ENCODE assay signal across 8 mouse cellular contexts in the genomic region with DNA sequence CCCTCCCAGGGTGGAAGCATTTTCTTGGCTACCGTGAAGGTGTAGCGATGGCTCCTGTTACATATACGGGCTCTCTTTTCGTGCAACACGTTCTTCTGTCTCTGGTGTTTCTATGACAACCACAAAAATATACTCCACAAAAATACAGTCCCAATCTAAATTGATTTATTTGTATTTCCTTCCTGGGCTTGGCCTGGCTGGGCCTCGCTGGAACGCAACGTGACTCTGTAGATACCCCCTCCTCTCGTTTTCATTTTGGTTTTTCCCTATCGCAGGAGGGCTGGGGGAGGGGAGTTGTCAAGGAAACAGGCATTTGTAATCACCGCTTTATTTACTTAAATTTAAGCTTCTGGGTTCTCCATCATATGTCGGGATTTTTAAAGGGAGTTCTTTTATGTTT. TPM values are rescaled to one million over a fixed set of nuclear protein-coding genes. Genes with fewer than 3 reads are reported as not detected.
DNase-seq lines count a peak whose midpoint lies in the region; ATAC-seq and TF ChIP-seq lines count a peak whose summit lies in the region.

No protein-coding gene starts in this region.

- H3K4me2 ChIP-seq in forebrain, postnatal 0 days (ENCODE audit: low read depth), result peak overlapping the region; percentile 97
- H3K4me2 ChIP-seq in intestine, embryonic 16.5 days (ENCODE audit: low read depth, low read length), result peak overlapping the region; percentile 98
- H3K4me2 ChIP-seq in limb, embryonic 11.5 days (ENCODE audit: low read depth, severe bottlenecking), result peak overlapping the region; percentile 74
- peak overlapping the region; percentile 92 for H3K4me2 ChIP-seq in midbrain, embryonic 16.5 days (ENCODE audit: low read length)

- H3K36me3 ChIP-seq in forebrain, postnatal 0 days (ENCODE audit: insufficient read depth), result peaks cover 5% of the 10 kb centered on the region; the same call in 1 of the 2 replicates
- no peaks in the 10 kb centered on the region; the same call in 1 of the 2 replicates for H3K36me3 ChIP-seq in intestine, embryonic 16.5 days (ENCODE audit: control insufficient read depth, insufficient read depth, low read length)
- peaks cover 5% of the 10 kb centered on the region; the same call in 1 of the 2 replicates for H3K36me3 ChIP-seq in limb, embryonic 11.5 days (ENCODE audit: control insufficient read depth, insufficient read depth, low read length)
- peaks cover 5% of the 10 kb centered on the region for H3K36me3 ChIP-seq in midbrain, embryonic 16.5 days (ENCODE audit: control insufficient read depth, insufficient read depth, low read length)
- no peaks in the 10 kb centered on the region for H3K36me3 ChIP-seq in thymus, adult 2 months (ENCODE audit: control insufficient read depth, insufficient read depth, low read length)

- peak overlapping the region; percentile 94 for H3K27ac ChIP-seq in forebrain, postnatal 0 days (ENCODE audit: low read depth, low read length)
- H3K27ac ChIP-seq in intestine, embryonic 16.5 days (ENCODE audit: low read length), result peak overlapping the region; percentile 61
- peak overlapping the region; percentile 90 for H3K27ac ChIP-seq in limb, embryonic 11.5 days (replicated peaks; ENCODE audit: low read depth, low read length)
- peak overlapping the region; percentile 94 for H3K27ac ChIP-seq in midbrain, embryonic 16.5 days (ENCODE audit: low read length)
- peak overlapping the region; percentile 51; the same call in 1 of the 2 replicates for H3K27ac ChIP-seq in thymus, adult 2 months (ENCODE audit: control insufficient read depth, insufficient read depth, low read length)

- peak; percentile 76 for ATAC-seq in forebrain, postnatal 0 days
- no peak for ATAC-seq in intestine, embryonic 16.5 days
- peak; percentile 28; the same call in 1 of the 2 replicates for ATAC-seq in limb, embryonic 11.5 days (ENCODE audit: insufficient number of reproducible peaks, low FRiP score, low TSS enrichment, low read depth)
- ATAC-seq in midbrain, embryonic 16.5 days, result peak; percentile 77

- 1% methylated on average over 12 of the region's 12 CpGs for WGBS in forebrain, postnatal 0 days
- 2% methylated on average over 12 of the region's 12 CpGs for WGBS in intestine, embryonic 16.5 days
- WGBS in limb, embryonic 11.5 days, result under 1% methylated on average over 12 of the region's 12 CpGs
- WGBS in midbrain, embryonic 16.5 days, result under 1% methylated on average over 12 of the region's 12 CpGs
- 3% methylated on average over 12 of the region's 12 CpGs for WGBS in thymus, adult 2 months

- H3K4me3 ChIP-seq in forebrain, postnatal 0 days (ENCODE audit: low read depth, low read length), result peak overlapping the region; percentile 63
- peak overlapping the region; percentile 53 for H3K4me3 ChIP-seq in intestine, embryonic 16.5 days (ENCODE audit: low read length)
- peak overlapping the region; percentile 50 for H3K4me3 ChIP-seq in limb, embryonic 11.5 days (ENCODE audit: low read depth, low read length)
- H3K4me3 ChIP-seq in midbrain, embryonic 16.5 days (ENCODE audit: low read depth, low read length), result peak overlapping the region; percentile 70
- peak overlapping the region; percentile 60 for H3K4me3 ChIP-seq in thymus, adult 2 months (ENCODE audit: control insufficient read depth, insufficient read depth, low read length)

- intact Hi-C loops in heart, postnatal 25 days (cut with DNase I), result loop anchor here (5.0 kb wide), 2 partner anchors 48 to 88 kb away; no protein-coding TSS in a partner anchor

- DNase-seq in heart, adult 8-10 months (ENCODE audit: low spot score), result peak; percentile 11
- DNase-seq in heart, postnatal 25 days (ENCODE audit: low spot score), result no peak
- peak; percentile 91 for DNase-seq in brain, embryonic 14.5 days (ENCODE audit: low read depth)
- DNase-seq in forebrain, postnatal 0 days, result peak; percentile 87
- peak; percentile 72 for DNase-seq in limb, embryonic 11.5 days (ENCODE audit: low spot score)
- DNase-seq in thymus, adult 2 months, result peak; percentile 32

- peak overlapping the region; percentile 71 for H3K9ac ChIP-seq in forebrain, postnatal 0 days
- peak overlapping the region; percentile 74 for H3K9ac ChIP-seq in intestine, embryonic 16.5 days (ENCODE audit: low read depth, low read length)
- H3K9ac ChIP-seq in limb, embryonic 11.5 days (ENCODE audit: low read length), result peak overlapping the region; percentile 59
- H3K9ac ChIP-seq in midbrain, embryonic 16.5 days (ENCODE audit: low read depth, low read length), result peak overlapping the region; percentile 78

- no peaks in the 10 kb centered on the region for H3K9me3 ChIP-seq in forebrain, postnatal 0 days (ENCODE audit: low read length)
- no peaks in the 10 kb centered on the region for H3K9me3 ChIP-seq in intestine, embryonic 16.5 days (ENCODE audit: control insufficient read depth, low read length)
- H3K9me3 ChIP-seq in limb, embryonic 11.5 days (ENCODE audit: control insufficient read depth, low read length), result no peaks in the 10 kb centered on the region
- H3K9me3 ChIP-seq in midbrain, embryonic 16.5 days (replicated peaks; ENCODE audit: control insufficient read depth, low read length, poor library complexity, severe bottlenecking), result no peaks in the 10 kb centered on the region

- no peak; the same call in 1 of the 2 replicates for TF ChIP-seq POLR2A in brain, embryonic 14.5 days (IDR thresholded peaks at IDR 0.05; ENCODE audit: borderline replicate concordance, extremely low read depth, insufficient read depth, insufficient read length, poor library complexity, severe bottlenecking)
- no peak for TF ChIP-seq POLR2A in thymus, adult 2 months (IDR thresholded peaks at IDR 0.05; ENCODE audit: control insufficient read depth, extremely low read depth, insufficient read depth, low read length, poor library complexity)

- peaks cover 21% of the 10 kb centered on the region for H3K4me1 ChIP-seq in forebrain, postnatal 0 days (ENCODE audit: insufficient read depth)
- H3K4me1 ChIP-seq in intestine, embryonic 16.5 days (ENCODE audit: control insufficient read depth, insufficient read depth, low read length), result peaks cover 3% of the 10 kb centered on the region
- H3K4me1 ChIP-seq in limb, embryonic 11.5 days (ENCODE audit: control insufficient read depth, insufficient read depth, low read length), result 0 out of 2 replicates have a peak, but pooled peaks cover 6% of the 10 kb centered on the region
- peaks cover 24% of the 10 kb centered on the region for H3K4me1 ChIP-seq in midbrain, embryonic 16.5 days (ENCODE audit: control insufficient read depth, insufficient read depth, low read length)
- H3K4me1 ChIP-seq in thymus, adult 2 months (replicated peaks; ENCODE audit: control insufficient read depth, insufficient read depth, low read length), result peaks cover 5% of the 10 kb centered on the region; the same call in 1 of the 2 replicates

- no peaks in the 10 kb centered on the region for H3K27me3 ChIP-seq in forebrain, postnatal 0 days (ENCODE audit: insufficient read depth, low read length)
- H3K27me3 ChIP-seq in intestine, embryonic 16.5 days (replicated peaks; ENCODE audit: control insufficient read depth, insufficient read depth, low read length), result no peaks in the 10 kb centered on the region
- H3K27me3 ChIP-seq in limb, embryonic 11.5 days (ENCODE audit: control insufficient read depth, insufficient read depth, low read length), result no peaks in the 10 kb centered on the region
- no peaks in the 10 kb centered on the region for H3K27me3 ChIP-seq in midbrain, embryonic 16.5 days (ENCODE audit: control insufficient read depth, insufficient read depth, low read depth, low read length)
- no peaks in the 10 kb centered on the region for H3K27me3 ChIP-seq in thymus, adult 2 months (ENCODE audit: control insufficient read depth, insufficient read depth, low read length)

- no peak for TF ChIP-seq CTCF in brain, embryonic 14.5 days (IDR thresholded peaks at IDR 0.05; ENCODE audit: borderline replicate concordance, extremely low read depth, insufficient read depth, insufficient read length)
- no peak for TF ChIP-seq CTCF in forebrain, postnatal 0 days (IDR thresholded peaks at IDR 0.05; ENCODE audit: low read depth)
- TF ChIP-seq CTCF in thymus, adult 2 months (IDR thresholded peaks at IDR 0.05; ENCODE audit: borderline replicate concordance, control insufficient read depth, extremely low read depth, insufficient read depth, low read length, poor library complexity), result no peak

RNA-seq across cellular contexts. Expression of gene Agpat4, which starts 1.2 kb away (rescaled TPM):
- 1 to 10 TPM; 2.5 to 3.8 (median 3.4) TPM for total RNA-seq in heart, adult 8-10 months (2022)
- 1 to 10 TPM; 4.5 to 5.1 TPM for total RNA-seq in heart, postnatal 25 days (2021)
- 27.6 and 35.2 TPM in 2 replicates for polyA plus RNA-seq in brain, embryonic 14.5 days (2012; rRNA removed)
- total RNA-seq in forebrain, postnatal 0 days (2014; rRNA removed), result 44.8 and 52.9 TPM in 2 replicates
- polyA plus RNA-seq in forebrain, postnatal 0 days (2015; fragmentation: Nextera tagmentation; extraction: Ambion mirVana), result 23.3 and 53.5 TPM in 2 replicates
- 17.8 and 19.2 TPM in 2 replicates for polyA plus RNA-seq in intestine, embryonic 16.5 days (2015; fragmentation: Nextera tagmentation; extraction: Ambion mirVana)
- 25.5 and 26.3 TPM in 2 replicates for polyA plus RNA-seq in limb, embryonic 11.5 days (2014; fragmentation: Nextera tagmentation; extraction: Ambion mirVana)
- 67.2 and 68.3 TPM in 2 replicates for polyA plus RNA-seq in midbrain, embryonic 16.5 days (2015; fragmentation: Nextera tagmentation; extraction: Ambion mirVana)
- polyA plus RNA-seq in thymus, adult 2 months (2012; rRNA removed), result 11.5 and 11.8 TPM in 2 replicates
